Mouse (Mus musculus) hematopoietic stem cell, adult 5-6 weeks (primary cell): ENCODE measurements around the gene Insl3. TPM values are rescaled to one million over a fixed set of nuclear protein-coding genes. Genes with fewer than 3 reads are reported as not detected.
"Not testable (repeated sequence)": the region's sequence is repeated elsewhere in the genome, so short reads cannot be mapped to it uniquely, and the experiment has no call there.

Experiments
- ATAC-seq, 2 experiments: fragments of 125-278 bp in 1 of 2; replicated peaks in 1 of 2; 2 replicates each; pipeline ENCODE4 v1.8.0; 2016 to 2017; ENCODE audit warnings: inconsistent platforms in 2 of 2, mild to moderate bottlenecking in 2 of 2, moderate number of reproducible peaks in 2 of 2, low read depth in 1 of 2, moderate TSS enrichment in 1 of 2; ENCODE audit not compliant: low FRiP score in 2 of 2, poor library complexity in 2 of 2, severe bottlenecking in 2 of 2, insufficient read depth in 1 of 2, low TSS enrichment in 1 of 2
- total RNA-seq: library from RNA; stranded (forward); fragments of 172-1452, 232-1000 nt; gene quantifications from 2 replicates; pipeline ENCODE4 v1.2.3, GENCODE M21; 2017

Insl3 gene
- total RNA-seq, 1 experiment from 2014 or later = 6.2 TPM

DNA sequence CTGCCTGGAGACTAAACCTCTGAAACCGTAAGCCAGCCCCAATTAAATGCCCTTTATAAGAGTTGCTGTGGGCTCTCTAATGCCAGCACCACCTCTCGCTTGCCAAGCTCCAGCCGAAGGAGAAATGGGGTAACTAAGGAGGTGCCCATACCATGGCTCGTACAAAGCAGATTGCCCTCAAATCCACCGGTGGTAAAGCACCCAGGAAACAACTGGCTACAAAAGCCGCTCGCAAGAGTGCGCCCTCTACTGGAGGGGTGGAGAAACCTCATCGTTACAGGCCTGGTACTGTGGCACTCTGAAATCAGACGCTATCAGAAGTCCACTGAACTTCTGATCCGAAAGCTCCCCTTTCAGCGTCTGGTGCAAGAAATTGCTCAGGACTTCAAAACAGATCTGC is 6.4 kb downstream of the Insl3 start:
- ATAC-seq = not testable (repeated sequence)

DNA sequence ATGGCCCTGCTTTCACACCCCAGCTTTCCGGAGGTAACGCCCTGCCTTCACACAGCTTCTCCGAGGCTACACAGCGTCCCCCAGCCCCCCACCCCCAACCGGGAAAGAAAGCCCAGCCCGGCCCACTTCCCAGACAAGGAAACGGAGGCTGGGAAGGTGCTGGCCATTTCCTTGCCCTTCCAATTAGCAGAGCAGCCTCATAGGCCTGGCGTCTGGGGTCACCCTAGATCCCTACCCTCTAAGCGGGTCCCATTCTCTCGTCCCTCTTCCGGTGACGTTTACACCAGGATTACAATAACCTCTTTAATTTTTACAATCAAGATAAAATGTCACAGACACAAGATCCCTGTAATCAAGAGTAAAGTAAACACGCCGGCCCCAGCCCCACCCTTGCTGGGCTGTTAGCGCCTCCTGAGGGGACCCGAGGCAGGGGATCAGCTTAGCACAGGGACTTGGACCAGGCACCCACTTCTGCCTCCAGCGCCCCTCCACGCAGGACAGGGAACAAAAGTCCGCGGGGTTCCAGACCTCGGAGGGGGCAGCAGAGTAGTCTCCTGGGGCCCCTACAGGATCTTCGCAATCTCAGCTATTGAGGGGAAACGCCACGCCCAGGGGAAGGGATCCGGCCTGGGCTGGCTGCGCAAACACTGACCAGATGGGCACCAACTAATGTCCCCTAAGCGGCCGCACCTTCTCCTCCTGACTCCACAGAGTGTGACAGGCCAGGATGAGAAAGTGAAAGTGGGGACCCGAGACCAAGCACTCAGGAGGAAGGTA is 11.7 kb downstream of the Insl3 start:
- peak in 1 of 2 experiments; percentile 30; a peak in 1 of 4 replicates for ATAC-seq

GRCm38 (mm10) chr8:71701414-71702086 is 12.5 kb downstream of the Insl3 start, which contains the start of gene B3gnt3:
Gene B3gnt3, minus strand, starts transcription at chr8:71701789.
- ATAC-seq = peak; percentile 27 to 57; a peak in 2 of 4 replicates

DNA sequence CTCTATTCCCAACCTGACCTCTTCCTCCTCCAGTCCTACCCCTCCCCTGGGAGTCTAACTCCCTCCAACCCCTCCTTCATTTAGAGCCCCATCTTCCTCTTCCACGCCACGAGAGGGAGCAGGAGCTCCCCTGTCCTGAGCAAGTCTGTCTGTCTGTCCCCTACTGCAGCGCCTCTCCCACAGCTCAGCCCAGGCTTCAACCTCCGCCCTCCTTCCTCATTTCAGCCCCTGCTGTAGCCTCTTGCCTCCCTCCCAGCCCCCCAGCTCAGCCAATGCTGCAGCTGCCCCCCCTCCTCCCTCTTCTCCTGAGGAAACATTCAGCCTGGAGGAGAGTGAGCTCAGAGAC is 13.0 kb downstream of the Insl3 start:
- ATAC-seq = peak; percentile 55 to 56; a peak in 2 of 4 replicates

DNA sequence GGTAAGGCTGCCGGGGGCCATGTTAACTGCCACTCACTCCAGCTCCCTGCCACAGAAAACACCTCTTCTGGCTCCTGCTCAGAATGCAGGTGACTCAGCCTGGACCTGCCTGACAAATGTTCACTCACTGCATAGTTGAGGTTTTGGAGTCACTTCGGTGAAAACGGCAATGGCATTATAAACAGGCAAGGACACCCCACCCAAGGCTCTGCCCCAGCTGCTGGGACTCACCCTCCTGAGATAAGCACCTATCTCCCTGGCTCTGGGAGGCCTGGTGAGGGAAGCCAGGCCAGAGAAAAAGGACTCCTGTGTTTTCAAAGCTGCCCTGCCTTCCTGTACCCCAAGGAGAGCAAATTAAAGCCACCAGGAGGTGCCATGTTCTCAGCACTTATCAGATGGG is 13.9 kb downstream of the Insl3 start:
- ATAC-seq = no peak; a peak in 1 of 4 replicates

- not testable (repeated sequence) for ATAC-seq
These were observed 14.4 kb downstream of the Insl3 start for GRCm38 (mm10) chr8:71703400-71703799.

- peak in 1 of 2 experiments; percentile 64; a peak in 2 of 4 replicates for ATAC-seq
These were observed 18.9 kb downstream of the Insl3 start for GRCm38 (mm10) chr8:71707874-71708273.

- no peak for ATAC-seq
These were observed 20.3 kb downstream of the Insl3 start for GRCm38 (mm10) chr8:71709134-71709799.

- ATAC-seq = peak; percentile 58 to 65
These were observed 20.9 kb downstream of the Insl3 start for GRCm38 (mm10) chr8:71709800-71710446.

GRCm38 (mm10) chr8:71711574-71711973 is 22.6 kb downstream of the Insl3 start:
- ATAC-seq = no peak

DNA sequence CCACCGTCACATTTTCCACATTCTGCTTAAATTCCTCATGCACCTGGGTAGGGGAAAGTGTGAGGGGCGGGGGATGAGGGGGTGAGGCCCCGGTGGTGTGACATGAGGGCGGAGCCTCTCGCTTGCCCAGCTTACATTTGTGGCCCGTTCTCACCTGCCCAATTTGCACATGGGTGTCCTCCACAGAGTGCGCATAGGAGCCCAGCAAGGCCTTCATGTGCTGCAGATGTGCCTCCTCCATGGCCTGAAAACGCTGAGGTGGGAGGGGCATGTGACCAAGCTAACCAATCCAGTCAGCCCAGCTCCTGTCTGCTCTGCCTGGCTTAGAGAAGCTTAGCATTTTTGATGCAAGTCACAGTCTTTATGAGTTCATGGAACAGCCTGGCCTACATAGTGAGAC is 26.5 kb downstream of the Insl3 start:
- ATAC-seq = no peak

- no peak for ATAC-seq
These were observed 27.6 kb downstream of the Insl3 start for GRCm38 (mm10) chr8:71716561-71717053.

GRCm38 (mm10) chr8:71717096-71717495 is 28.1 kb downstream of the Insl3 start:
- ATAC-seq = no peak

DNA sequence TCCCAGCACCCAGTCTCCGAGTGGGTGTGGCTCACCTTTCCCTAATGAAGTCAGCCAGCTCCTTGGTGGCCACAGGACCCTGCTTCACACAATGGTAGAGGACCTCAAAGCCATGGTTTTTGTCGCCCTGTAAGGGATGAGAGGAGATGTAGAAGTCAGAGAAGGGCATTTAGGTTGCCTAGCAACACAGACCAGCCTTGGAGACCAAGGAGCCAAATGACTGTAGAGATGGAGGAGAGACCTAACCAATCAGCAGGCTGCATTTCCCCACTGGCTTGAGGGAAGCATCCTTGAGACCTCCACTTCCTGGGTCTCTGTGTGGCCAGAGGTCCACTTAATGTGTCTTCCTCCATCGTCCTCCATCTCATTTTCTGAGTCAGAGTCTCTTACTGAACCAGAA is 29.2 kb downstream of the Insl3 start:
- no peak for ATAC-seq

GRCm38 (mm10) chr8:71719218-71719617 is 30.2 kb downstream of the Insl3 start:
- ATAC-seq = peak in 1 of 2 experiments; percentile 13; a peak in 2 of 4 replicates

GRCm38 (mm10) chr8:71719928-71720457 is 31.0 kb downstream of the Insl3 start:
- no peak for ATAC-seq

DNA sequence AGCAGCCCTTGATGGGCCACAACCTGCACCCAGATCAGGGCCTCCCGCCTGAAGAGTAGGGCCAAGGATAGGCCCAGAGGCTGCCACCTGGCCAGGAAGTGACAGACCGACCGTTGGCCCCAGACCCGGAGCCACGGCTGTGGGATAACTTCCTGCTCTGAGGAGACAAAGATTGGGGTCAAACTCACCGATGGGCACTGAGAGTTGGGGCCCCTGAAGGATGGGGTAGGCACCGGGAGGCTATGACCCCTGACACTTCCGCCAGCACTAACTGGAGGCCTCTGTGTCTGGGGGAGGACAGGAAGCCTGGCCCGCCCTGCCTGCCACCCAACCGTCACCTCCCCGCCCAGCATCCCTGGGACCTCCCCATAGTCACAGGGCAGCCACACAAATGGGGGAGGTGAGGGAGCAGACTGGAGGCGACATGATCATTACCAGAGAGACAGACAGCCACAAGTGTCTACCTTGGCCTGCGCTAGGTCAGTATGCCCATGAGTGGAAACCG is 34.1 kb downstream of the Insl3 start:
- peak; percentile 78 to 81 for ATAC-seq
